Mouse (Mus musculus) naive thymus-derived CD4-positive, alpha-beta T cell, adult 5 months (primary cell): Measurements from ENCODE around the gene Prim2. TPM values are rescaled to one million over a fixed set of nuclear protein-coding genes. Genes with fewer than 3 reads are reported as not detected.

Experiments used
- polyA plus RNA-seq: library from polyadenylated mRNA; unstranded; fragments of 100-300 nt; shearing (Covaris generic); gene quantifications from one replicate; pipeline ENCODE4 v1.2.1, GENCODE M21; 2017

Gene Prim2
- polyA plus RNA-seq, result 10.2 TPM

GRCm38 (mm10) chr1:33669708-33670141 lies at the start of gene Prim2:
Gene Prim2, minus strand, starts transcription at chr1:33669795.

Other genes starting within 250 kb of the Prim2 start
- 12.9 TPM for gene Rab23, start 50.1 kb upstream of the Prim2 start, polyA plus RNA-seq
- 2.2 TPM for gene Bag2, start 88.0 kb upstream of the Prim2 start, polyA plus RNA-seq
- 32.0 TPM for gene Zfp451, start 144.8 kb upstream of the Prim2 start, polyA plus RNA-seq
- gene Bend6, start 238.0 kb upstream of the Prim2 start, polyA plus RNA-seq, result 0.45 TPM
- gene Dst, start 238.4 kb upstream of the Prim2 start, polyA plus RNA-seq, result 1.5 TPM